Mouse (Mus musculus) liver, embryonic 16.5 days (tissue): ENCODE data around the gene Smyd1. TPM values are rescaled to one million over a fixed set of nuclear protein-coding genes. Genes with fewer than 3 reads are reported as not detected.

Experiments
- ATAC-seq: fragments of 200-750 bp; cut with Nextera tagmentation; 2 replicates; pipeline ENCODE4 v1.8.0; 2017; ENCODE audit warnings: low read depth, mild to moderate bottlenecking, moderate number of reproducible peaks, moderate library complexity
- H3K27ac ChIP-seq: fragments of 300-500 bp; sonication (generic); 2 replicates; pipeline ENCODE4 v1.5.1; 2014; ENCODE audit warnings: mild to moderate bottlenecking, low read length
- H3K27me3 ChIP-seq: fragments of 300-500 bp; sonication (generic); 2 replicates; pipeline ENCODE4 v1.6.1; 2014; ENCODE audit warnings: low read depth, low read length, mixed read lengths; ENCODE audit not compliant: control insufficient read depth, insufficient read depth
- H3K36me3 ChIP-seq: fragments of 300-500 bp; sonication (generic); 2 replicates; pipeline ENCODE4 v1.6.1; 2014; ENCODE audit warnings: mild to moderate bottlenecking; ENCODE audit not compliant: control insufficient read depth, insufficient read depth
- H3K4me1 ChIP-seq: fragments of 300-500 bp; sonication (generic); 2 replicates; pipeline ENCODE4 v1.6.1; 2014; ENCODE audit warnings: low read depth, low read length, mixed read lengths; ENCODE audit not compliant: control insufficient read depth
- H3K4me2 ChIP-seq: fragments of 300-500 bp; sonication (generic); 2 replicates; pipeline ENCODE4 v1.6.1; 2014; ENCODE audit warnings: low read depth, low read length, mixed read lengths
- H3K4me3 ChIP-seq: fragments of 300-500 bp; sonication (generic); 2 replicates; pipeline ENCODE4 v1.5.1; 2014; ENCODE audit warnings: low read depth, mild to moderate bottlenecking, low read length
- H3K9ac ChIP-seq: fragments of 300-500 bp; sonication (generic); 2 replicates; pipeline ENCODE4 v1.6.1; 2014; ENCODE audit warnings: low read depth, low read length
- H3K9me3 ChIP-seq: fragments of 300-500 bp; sonication (generic); replicated peaks from 2 replicates; pipeline ENCODE4 v1.6.1; 2016; ENCODE audit warnings: low read length; ENCODE audit not compliant: control insufficient read depth
- WGBS: fragments of 180-500 bp; shearing (Covaris S2); extraction: QIAGEN DNeasy Blood & Tissue Kit; methylation state at CpG from one replicate; pipeline ENCODE4 v1.1.7; 2014; ENCODE audit not compliant: insufficient replicate concordance; 5-methylcytosine and 5-hydroxymethylcytosine counted together
- polyA plus RNA-seq: library from polyadenylated mRNA; unstranded; fragments of >200 nt; fragmentation: Nextera tagmentation; extraction: Ambion mirVana; gene quantifications from 2 replicates; pipeline ENCODE4 v1.2.1, GENCODE M21; 2015

Gene Smyd1
- polyA plus RNA-seq, 1 experiment from 2014 or later, result 0.64 TPM

DNA sequence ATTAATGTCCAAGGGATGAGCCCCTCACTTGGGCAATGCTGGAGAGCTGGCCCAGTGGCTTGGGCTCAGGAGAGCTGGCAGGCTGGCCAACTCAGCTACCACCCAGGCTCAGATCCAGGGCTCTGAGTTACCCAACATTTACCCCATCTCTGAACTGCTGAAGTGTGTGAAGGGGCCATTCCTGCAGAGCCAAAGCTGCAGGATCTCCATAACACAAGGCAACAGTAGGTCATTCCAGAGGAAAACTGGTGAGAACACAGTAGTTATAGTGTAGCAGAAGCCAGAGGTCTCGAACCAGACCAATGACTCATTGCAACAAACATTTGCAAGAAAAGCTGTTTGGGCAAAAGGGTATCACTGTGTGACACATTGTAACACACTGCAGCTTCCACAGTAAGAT is 79.2 kb downstream of the Smyd1 start:
- H3K9me3 ChIP-seq, result no peaks in the 10 kb centered on the region
- 42% methylated on average over 1 of the region's 1 CpGs for WGBS
- H3K9ac ChIP-seq, result no peak overlapping the region
- H3K27ac ChIP-seq, result no peak overlapping the region
- no peak overlapping the region for H3K4me2 ChIP-seq
- H3K27me3 ChIP-seq, result no peaks in the 10 kb centered on the region
- no peaks in the 10 kb centered on the region for H3K36me3 ChIP-seq
- H3K4me1 ChIP-seq, result no peaks in the 10 kb centered on the region
- ATAC-seq, result no peak
- H3K4me3 ChIP-seq, result no peak overlapping the region

DNA sequence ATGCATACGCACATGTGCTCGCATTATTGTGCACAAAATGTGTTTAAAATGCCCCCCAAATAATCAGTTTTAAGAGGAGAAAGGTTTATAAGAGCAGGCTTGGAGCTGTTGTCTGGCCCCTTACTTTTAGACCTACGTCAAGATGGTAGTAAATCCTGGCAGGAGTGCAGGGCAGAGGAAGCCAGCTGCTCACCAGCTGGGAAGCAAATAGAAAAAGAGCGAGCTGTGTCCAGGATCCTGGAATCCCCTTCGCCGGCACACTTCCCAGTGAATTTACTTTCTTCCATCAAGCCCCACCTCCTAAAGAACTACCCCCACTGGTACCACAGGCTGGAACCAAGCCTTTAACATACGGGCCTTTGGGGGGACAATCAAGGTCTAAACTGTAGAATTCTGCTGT is 81.2 kb downstream of the Smyd1 start:
- no peaks in the 10 kb centered on the region for H3K4me1 ChIP-seq
- no peak for ATAC-seq
- H3K9ac ChIP-seq, result no peak overlapping the region
- H3K36me3 ChIP-seq, result no peaks in the 10 kb centered on the region
- WGBS, result 81% methylated on average over 7 of the region's 7 CpGs
- H3K9me3 ChIP-seq, result no peaks in the 10 kb centered on the region
- H3K4me2 ChIP-seq, result no peak overlapping the region
- H3K27ac ChIP-seq, result no peak overlapping the region
- H3K27me3 ChIP-seq, result no peaks in the 10 kb centered on the region
- H3K4me3 ChIP-seq, result no peak overlapping the region

GRCm38 (mm10) chr6:71239069-71239750 is 82.8 kb downstream of the Smyd1 start:
- Histone ChIP-seq H3K4me1 (no peaks in the 10 kb centered on the region), H3K4me3 (no peak overlapping the region), H3K9ac (no peak overlapping the region), H3K9me3 (no peaks in the 10 kb centered on the region), H3K27me3 (no peaks in the 10 kb centered on the region), H3K27ac (no peak overlapping the region), H3K4me2 (no peak overlapping the region), H3K36me3 (no peaks in the 10 kb centered on the region)
- ATAC-seq, result no peak
- 76% methylated on average over 26 of the region's 26 CpGs for WGBS

GRCm38 (mm10) chr6:71237031-71237431 is 85.0 kb downstream of the Smyd1 start:
- WGBS, result 55% methylated on average over 6 of the region's 6 CpGs
- Histone ChIP-seq H3K4me1 (no peaks in the 10 kb centered on the region), H3K27ac (peak overlapping the region; percentile 68), H3K4me3 (no peak overlapping the region), H3K36me3 (no peaks in the 10 kb centered on the region), H3K9ac (no peak overlapping the region), H3K4me2 (no peak overlapping the region), H3K9me3 (no peaks in the 10 kb centered on the region), H3K27me3 (no peaks in the 10 kb centered on the region)
- peak; percentile 66 for ATAC-seq

- Histone ChIP-seq H3K9ac (no peak overlapping the region), H3K27ac (peak overlapping the region; percentile 68), H3K36me3 (no peaks in the 10 kb centered on the region), H3K4me2 (no peak overlapping the region), H3K27me3 (no peaks in the 10 kb centered on the region), H3K9me3 (no peaks in the 10 kb centered on the region), H3K4me3 (no peak overlapping the region), H3K4me1 (no peaks in the 10 kb centered on the region)
- ATAC-seq, result peak; percentile 62
- 61% methylated on average over 6 of the region's 6 CpGs for WGBS
These were observed 85.5 kb downstream of the Smyd1 start for GRCm38 (mm10) chr6:71236506-71236905.

- Histone ChIP-seq H3K4me2 (no peak overlapping the region), H3K27me3 (no peaks in the 10 kb centered on the region), H3K36me3 (no peaks in the 10 kb centered on the region), H3K4me1 (no peaks in the 10 kb centered on the region), H3K27ac (peak overlapping the region; percentile 68), H3K9ac (no peak overlapping the region), H3K4me3 (no peak overlapping the region), H3K9me3 (no peaks in the 10 kb centered on the region)
- WGBS, result 34% methylated on average over 3 of the region's 3 CpGs
- ATAC-seq, result peak; percentile 78
These were observed 86.1 kb downstream of the Smyd1 start for GRCm38 (mm10) chr6:71235944-71236343.

DNA sequence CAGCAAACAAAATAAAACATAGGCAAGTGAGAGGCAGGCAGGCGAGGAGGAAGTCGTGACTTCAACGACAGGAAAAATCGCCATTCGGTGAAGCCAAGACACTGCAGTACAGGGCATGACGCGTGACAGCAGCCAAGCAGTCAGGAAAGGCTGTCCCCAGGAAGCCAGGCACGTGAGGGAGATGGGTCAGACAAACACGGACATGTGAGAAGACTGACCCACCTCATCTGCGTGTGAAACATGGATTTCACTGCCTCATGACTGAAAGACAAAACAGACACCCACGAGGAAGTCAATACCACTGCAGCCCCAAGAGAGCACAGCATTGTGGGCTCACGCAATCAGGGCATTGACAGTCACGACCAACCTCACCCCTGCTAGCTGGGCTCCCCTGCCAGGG is 86.9 kb downstream of the Smyd1 start:
- no peak overlapping the region for H3K9ac ChIP-seq
- no peak overlapping the region for H3K4me2 ChIP-seq
- WGBS, result 43% methylated on average over 13 of the region's 13 CpGs
- H3K36me3 ChIP-seq, result no peaks in the 10 kb centered on the region
- H3K4me1 ChIP-seq, result no peaks in the 10 kb centered on the region
- no peak overlapping the region for H3K4me3 ChIP-seq
- ATAC-seq, result no peak; the same call in 1 of the 2 replicates
- peak overlapping the region; percentile 37 for H3K27ac ChIP-seq
- no peaks in the 10 kb centered on the region for H3K9me3 ChIP-seq
- no peaks in the 10 kb centered on the region for H3K27me3 ChIP-seq

DNA sequence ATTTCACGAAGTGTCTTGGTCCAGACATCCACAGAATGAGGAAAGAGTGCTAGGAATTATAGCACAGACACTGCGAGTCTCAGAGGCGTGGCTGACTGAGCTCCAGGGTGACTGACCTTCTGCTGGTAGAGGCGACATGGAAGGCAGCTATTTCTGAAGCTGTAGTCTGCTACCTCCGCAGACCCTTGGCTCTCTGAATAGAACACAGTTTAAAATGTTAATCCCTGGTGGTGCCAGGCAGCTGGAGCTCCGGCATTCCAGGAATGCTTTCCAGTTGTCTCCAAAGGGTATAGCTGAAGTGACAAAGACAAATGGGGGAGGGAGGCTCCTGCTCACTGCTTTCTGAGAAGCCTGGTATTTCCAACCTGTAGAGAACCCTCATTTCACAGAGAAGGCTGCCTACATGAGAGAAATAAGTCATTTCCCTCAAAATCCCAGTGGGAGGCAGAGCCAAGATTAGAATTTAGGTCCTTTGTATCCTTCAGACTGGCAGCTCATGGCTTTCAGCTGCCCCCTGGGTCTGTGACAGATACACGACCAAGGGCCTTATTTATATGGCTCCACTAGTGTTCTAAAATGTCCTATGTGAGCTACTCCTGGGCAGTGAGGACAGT is 94.8 kb downstream of the Smyd1 start:
- H3K36me3 ChIP-seq, result no peaks in the 10 kb centered on the region
- H3K4me3 ChIP-seq, result no peak overlapping the region
- ATAC-seq, result no peak
- no peak overlapping the region for H3K27ac ChIP-seq
- 39% methylated on average over 7 of the region's 7 CpGs for WGBS
- no peaks in the 10 kb centered on the region for H3K9me3 ChIP-seq
- no peak overlapping the region for H3K4me2 ChIP-seq
- H3K9ac ChIP-seq, result no peak overlapping the region
- no peaks in the 10 kb centered on the region for H3K4me1 ChIP-seq
- no peaks in the 10 kb centered on the region for H3K27me3 ChIP-seq

DNA sequence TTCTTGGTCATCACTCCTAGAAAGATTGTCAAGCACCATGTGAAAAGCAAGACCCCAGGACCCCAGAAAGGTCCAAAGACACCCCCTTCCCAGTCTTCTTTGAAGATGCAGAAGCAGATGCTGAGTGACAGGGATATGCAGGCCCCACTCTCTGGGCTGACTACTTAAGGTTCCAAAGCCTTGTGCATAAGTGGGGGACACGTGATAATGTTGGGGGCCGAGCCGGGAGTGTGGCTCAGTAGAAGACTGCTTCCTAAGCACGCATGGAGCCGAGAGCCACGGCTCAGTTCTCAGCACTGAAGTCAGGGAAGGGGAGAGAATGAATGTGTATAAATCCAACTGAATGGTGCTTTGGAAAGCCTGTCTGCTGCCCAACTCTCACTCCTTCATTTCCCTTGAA is 95.5 kb downstream of the Smyd1 start:
- ATAC-seq, result no peak
- WGBS, result 44% methylated on average over 6 of the region's 6 CpGs
- Histone ChIP-seq H3K4me2 (no peak overlapping the region), H3K36me3 (no peaks in the 10 kb centered on the region), H3K27ac (no peak overlapping the region), H3K4me1 (no peaks in the 10 kb centered on the region), H3K4me3 (no peak overlapping the region), H3K9ac (no peak overlapping the region), H3K27me3 (no peaks in the 10 kb centered on the region), H3K9me3 (no peaks in the 10 kb centered on the region)
